Mouse (Mus musculus) cerebellum, adult 8-10 months (tissue): Measurements from ENCODE around the gene Dtd1.
A peak's percentile ranks its signal among the peaks of the same experiment; 100 is the strongest.

Source experiments
- DNase-seq: peaks from one replicate; pipeline ENCODE4 v3.0.0; 2022

Gene Dtd1

DNA sequence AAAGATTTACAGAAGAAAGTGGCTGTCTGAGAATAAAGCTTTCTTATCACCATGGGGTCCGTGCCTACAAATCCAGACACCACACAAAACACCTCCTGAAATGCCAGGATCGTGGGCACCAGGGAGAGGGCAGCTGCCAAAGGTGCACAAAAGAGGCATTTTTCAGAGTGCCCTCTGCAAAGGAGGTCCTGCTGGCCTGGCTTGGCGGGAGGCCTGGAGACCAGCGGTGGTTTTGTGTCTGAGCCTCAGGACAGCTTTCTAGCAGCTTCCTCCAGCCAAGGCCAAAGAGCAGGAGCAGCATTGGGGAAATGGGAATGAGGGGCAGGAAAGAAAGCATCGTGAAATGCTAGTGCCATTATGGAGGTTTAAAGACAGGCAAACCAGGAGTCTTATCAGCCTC lies 118.6 kb downstream of the Dtd1 start:
- no peak for DNase-seq

DNA sequence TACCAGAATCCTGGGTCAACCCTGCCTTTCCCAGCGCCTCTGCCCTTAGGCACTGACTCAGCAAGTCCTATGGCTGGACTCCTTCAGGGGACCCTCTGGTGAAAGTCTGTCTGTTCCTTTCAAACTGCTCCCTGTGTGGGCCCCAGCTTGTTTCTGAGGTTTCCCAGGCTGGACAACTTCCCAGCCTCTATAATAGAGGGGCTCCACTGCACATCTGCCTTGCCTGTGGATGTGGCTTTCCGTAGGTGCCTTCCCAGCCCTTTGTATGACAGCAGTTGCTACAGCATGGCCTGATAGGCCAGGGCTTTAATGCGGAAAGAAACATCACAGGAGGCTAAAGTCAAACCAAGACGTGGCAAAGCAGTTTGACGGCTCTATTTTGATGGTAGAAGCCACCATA lies 119.6 kb downstream of the Dtd1 start:
- DNase-seq: no peak

DNA sequence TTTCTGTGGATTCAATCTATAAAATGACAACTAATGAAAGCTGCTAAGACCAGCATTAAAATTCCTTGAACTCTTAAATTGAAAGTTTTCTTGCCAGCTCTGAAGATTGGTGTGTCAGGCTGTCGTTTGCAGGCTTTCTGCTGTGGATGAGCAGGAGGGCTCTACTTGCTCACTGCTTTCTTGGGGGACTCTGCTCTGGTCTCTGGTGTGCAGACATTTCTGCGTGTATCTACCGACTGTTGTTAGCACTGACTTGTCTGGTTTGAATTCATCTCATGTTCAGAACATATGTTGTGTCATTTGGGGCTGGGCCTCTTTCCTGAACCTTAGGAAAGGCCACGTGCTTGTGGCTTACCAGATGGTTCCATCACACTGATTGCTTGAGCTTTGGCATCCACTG lies 120.0 kb downstream of the Dtd1 start:
- no peak for DNase-seq

DNA sequence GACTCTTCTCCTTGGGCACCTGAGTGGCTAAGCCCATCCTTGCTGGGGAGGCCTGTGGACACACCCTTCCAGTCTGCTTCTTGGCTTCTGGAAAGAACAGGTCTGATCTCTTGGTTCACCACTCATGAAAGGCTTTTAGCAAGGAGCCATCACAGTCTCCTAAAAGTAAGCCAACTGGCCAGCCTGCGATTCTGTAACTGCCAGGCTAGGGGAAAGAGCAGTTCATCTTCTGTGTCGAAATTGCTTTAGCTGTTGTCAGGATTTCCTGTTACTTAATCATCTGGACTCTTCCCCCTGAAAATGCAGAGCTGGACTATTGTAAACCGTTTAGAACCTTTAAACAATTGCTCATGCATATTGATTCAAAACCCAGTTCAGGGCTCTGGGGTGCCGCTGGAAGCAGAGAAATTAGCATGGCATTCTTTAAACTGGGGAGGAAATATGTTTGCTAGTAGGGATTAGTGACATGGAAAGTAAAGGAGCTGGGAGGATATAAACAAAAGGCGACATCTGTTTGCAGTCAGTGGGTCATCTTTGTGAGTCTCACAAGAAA lies 120.8 kb downstream of the Dtd1 start:
- DNase-seq: no peak

DNA sequence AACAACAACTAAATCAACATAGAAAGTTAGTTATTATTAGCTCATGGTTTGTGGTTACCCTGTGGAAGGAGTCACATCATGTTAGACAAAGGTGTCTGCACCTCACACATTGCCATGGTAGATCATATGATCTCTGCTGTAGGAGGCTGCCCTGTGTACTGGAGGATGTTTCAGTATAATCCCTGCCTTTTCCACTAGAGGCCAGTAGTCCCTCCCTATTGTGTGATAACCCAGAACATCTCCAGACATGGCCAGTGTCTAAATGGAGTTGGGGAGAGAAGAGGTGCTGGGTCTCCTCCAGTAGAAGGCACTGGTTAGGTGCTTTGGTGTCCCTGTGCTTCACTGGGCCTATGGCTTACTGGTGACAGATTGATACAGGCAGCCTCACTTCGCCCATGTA lies 125.0 kb downstream of the Dtd1 start:
- DNase-seq: no peak

DNA sequence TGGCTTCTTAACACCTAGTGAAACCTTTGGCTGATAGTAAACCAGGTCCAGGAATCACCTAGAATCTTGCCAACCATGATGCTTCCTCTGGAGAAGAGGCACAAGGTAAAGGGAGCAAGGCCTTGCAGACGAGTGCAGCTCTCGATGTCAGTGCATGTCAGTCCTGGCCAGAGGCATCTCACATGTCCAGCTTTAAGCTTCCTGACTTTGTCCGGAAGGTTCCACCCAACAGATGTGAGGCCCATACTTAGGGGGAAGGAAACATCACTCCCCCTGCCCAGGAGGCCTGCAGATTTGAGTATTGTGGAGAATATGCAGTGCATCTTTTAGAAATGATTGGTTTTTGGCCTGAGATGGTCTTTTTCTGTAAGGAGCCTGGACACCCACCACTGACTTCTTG lies 127.4 kb downstream of the Dtd1 start:
- no peak for DNase-seq

DNA sequence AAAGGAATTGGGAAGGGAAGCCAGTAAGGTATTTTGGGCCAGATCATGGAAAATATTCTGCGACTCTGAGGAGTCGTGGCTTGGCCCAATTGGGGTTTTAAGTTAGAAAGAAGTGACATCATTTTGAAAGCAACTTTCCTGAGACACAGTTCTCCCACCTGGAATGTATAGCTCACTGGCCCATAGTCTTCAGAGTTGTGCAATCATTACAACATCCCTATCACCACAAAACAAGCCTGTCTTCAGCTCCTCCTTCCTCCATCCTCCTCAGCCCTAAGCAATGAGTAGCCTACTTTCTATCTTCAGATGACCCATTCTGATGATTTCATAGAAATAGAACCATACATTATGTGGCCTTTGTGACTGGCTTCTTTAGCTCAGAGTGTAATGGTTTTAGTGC lies 130.1 kb downstream of the Dtd1 start:
- DNase-seq: no peak

DNA sequence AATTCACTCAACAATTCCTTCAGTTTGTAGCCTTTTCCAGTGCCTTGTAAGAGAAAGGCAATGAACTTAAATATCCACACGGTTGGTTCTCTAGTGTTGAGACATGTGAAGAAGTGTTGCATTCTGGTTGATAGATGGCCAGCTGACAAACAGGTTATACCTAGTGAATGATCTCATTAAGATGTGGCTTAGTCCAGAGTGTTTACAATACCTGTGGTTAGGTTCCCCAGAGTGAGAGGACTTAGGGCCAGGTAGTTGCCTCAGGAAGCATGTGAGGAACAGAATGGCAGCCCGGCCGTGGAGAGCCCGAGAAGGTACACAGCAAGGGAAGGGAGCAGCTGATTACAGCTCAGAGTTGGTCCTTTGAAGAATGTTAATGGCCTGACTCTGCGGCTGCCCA lies 138.5 kb downstream of the Dtd1 start:
- no peak for DNase-seq

DNA sequence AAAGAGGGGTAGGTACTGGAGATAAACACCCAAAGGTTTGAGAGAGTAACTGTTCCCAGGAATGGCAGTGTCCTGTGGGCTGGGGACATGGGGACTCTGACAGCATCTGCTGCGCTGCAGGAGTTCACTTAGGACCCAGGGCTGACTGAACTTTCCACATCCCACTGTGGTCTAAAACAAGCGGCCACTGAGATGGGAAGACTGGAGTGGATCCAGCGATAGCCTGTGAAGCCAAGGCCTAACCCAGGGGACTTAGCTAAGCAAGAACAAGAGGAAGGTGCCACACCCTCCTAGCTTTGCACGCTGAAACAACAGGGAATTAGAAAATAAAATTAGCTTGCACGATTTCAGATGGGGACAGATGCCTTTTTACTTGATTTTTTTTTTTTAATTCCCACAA lies 138.9 kb downstream of the Dtd1 start:
- no peak for DNase-seq

DNA sequence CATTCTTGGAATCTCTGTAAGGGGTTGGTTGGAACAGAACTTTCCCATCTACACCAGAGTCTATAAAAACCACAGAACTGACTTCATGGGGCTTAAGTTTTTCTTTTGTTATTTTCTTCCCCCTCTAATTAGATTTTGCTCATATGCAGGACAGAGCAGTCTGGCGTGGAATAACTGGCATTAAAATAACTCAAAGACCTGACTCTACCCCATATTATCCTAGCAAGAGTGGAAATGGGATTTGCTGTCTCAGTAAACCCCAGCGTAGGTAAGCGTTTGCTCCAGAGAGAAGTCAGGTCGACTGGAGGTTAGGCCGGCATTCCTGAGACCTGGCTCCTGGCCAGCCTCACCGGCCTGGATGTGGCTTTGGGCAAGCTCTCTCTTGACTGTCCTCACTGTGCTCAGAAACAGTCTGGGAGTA lies 140.9 kb downstream of the Dtd1 start:
- peak; percentile 32 for DNase-seq

DNA sequence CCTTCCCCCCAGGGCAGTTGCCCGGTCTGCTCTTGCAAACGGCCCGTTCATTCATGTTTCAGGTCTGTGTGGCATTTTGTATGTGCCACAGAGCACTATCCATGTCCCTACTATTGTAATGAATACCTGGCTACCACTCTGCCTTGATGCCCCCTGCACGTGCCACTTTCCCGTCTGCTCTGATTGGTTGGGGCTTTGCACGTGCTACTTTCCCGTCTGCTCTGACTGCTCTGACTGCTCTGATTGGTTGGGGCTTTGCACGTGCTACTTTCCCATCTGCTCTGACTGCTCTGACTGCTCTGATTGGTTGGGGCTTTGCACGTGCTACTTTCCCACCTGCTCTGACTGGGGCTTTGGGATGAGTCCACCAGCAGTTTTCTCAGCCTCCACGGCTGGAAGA lies 142.3 kb downstream of the Dtd1 start:
- no peak for DNase-seq

DNA sequence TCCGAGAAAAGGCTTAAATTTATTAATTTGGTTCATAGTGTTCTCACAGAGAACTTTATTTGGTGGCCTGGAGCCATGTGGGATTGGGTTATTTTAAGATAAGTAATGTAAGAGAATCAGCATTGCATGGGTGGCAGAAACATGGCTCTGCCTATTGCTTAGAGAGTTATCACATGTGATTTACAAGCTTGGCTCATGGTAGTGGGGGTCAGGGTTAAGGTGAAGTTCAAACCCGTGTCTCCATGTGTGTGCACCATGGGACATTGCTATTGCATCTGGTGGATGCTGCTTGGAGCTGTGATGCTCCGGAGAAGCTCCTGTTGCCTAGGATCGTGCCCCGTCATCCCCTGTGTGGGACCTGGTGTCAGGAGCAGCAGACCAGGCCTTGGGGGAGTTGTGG lies 143.6 kb downstream of the Dtd1 start:
- no peak for DNase-seq

DNA sequence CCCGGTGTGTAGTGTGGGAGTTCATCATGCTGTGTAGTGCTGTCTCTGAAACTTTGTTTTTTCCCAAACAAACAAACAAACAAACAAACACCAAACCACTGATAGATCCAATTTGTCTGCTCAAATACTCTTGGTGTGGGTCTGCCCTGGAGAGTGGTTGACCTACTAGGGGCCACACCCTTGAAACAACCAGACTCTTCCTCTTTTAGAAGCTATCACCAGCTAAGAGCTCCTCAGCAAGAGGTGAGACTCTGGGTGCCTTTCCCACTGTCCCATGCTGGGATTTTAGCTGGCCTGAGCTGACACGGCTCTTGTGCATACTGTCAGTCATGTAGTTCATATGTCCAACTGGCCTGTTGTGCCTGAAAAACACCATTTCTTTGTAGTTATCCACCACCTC lies 145.6 kb downstream of the Dtd1 start:
- DNase-seq: no peak

DNA sequence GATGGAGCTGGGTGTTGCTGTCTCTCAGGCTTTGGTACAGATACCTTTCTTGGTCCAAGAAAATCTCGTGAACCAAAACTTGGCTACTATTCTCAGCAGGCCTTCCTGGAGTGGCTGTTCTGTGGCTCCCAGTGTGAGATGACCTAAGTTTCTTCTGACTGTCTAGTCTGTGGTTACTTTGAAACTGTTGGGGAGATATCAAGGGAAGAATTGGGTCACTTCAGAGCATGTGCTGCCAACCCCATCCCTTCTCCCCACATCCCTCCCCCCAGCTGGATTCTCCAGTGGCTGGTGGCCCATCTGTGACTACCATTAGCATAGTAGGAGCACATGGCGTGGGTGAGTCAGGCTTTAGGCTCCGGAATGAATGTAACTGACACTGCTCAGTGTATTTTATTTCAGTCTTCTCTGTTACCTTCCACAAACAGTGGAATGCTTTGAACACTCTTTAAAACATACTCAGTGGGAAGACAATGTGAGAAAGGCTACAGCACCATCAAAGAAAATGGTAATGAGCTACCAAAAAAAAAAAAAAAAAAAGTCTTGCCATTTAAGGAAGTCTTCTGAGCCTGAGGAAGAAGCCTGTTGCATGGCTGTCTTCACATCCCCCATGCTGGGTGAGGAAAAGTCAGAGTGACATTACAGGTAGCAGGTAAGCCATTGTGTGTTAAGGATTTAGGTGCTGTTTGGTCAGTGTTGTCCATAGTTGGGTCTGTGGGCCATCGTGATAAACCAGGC lies 146.5 kb downstream of the Dtd1 start:
- DNase-seq: no peak

DNA sequence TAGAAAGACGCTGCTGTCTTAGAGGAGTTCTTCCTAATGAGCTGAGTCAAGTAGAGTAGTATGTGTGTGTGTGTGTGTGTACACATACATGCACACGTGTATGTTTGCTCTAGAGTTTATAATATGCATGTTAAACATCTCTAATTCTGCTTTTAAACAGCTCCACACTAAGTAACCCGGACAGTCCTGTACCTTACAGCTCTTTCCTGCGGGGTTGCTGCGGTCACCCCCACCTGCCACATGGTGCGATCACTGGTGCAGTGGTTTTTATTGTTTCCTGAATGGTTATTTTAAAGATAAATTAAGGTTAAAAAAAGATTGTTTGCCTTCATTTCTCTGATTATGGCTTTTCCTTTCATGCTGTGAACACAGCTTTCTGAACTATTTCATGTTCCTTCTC lies 153.9 kb downstream of the Dtd1 start:
- no peak for DNase-seq

DNA sequence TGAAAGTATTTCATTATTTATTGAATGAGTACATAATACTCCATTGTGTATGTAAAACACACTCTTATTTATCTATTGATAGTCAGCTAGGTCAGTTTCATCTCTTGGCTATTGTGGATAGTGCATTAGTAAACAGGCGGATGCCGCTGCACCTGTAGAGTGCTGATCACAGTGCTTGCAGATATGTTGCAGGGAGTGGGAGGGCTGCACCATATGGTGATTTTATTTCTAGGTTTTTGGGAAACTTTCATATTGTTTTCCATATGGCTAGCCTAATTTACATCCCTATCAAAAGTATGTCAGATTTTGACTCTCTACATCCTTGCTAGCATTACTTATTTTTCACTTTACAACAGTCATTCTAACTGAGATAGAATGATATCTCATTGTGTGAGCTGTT lies 155.3 kb downstream of the Dtd1 start:
- no peak for DNase-seq

DNA sequence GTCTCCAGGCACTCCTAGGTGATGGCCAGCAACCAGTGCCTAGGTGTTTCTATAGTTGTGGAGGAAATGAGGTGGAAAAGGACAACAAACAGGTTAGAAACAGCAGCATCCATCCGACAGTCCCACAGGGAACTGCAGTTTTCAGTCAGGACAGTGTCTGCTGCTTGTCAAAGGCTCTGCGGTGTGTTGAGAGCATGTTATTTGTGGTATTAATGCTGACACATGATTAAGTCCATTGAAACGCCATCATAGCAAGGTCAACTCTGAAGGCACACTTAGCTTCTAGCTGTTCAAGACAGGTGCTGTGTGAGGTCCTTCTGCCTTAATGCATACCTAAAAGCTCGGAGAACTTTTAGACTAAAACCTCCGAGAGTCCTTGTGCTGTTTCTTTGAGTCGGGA lies 161.0 kb downstream of the Dtd1 start:
- DNase-seq: no peak

DNA sequence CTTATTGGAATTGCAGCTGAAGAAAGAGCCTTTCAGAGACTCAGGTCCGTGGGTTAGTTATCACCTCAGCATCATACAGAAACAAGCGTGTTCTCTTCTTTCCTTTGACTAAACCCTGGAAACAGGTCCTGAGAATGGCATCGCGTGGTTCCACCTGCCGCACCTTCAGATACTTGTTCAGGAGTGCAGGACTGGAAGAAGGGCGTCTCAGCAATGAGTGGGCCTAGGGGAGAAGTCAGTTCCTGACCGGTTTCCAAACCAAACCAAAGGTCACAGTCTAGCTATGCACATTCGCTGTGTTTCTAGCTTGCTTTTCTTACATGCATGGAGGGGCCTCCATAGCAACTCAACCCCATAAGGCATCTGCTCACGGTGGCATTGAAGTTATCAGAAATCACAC lies 164.0 kb downstream of the Dtd1 start:
- no peak for DNase-seq

DNA sequence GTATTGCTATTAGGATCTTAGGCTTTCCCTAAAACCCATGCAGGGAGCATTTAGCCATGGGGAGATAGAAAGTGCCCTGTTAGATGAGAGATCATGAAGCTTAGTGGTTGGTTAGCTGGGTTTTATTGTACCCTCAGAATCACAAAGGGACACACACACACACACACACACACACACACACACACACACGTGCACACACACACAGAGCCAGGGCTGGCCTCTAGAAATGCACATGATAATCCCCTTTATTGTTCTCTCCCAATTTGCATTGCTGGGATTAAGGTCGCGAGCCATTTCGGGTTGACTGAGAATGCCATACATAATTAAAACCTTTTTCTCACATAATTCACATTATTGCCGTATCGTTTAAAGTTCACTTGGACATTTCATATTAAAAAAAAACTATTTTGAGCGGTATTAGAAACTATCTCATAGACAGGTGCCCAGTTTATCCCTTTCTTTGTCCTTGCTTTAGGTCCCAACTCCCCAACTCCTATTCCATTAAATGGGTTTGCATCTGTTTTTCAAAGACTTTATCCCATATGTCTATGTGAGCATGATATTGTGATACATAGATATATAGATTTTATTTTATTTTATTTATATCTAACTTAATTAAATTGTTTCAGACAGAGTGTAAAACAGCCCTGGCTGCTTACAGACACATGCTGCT lies 164.6 kb downstream of the Dtd1 start:
- no peak for DNase-seq

DNA sequence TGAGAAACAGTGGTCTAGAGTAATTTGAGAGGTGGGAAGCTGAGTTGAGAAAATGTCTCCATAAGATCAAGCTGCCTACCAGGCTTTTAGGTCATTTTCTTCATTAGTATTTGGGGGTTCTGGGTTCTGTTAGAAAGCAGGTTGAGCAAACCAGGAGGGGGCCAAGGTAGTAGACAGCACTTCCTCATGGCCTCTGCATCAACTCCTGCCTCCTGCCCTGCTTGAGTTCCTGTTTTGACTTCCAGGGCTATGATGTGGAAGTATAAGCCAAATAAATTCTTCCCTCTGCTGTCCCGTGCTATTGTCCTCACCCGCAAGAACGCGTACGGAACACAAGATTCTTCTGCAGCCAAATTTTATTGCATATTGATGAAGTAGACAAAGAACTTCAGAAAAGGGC lies 165.5 kb downstream of the Dtd1 start:
- no peak for DNase-seq

DNA sequence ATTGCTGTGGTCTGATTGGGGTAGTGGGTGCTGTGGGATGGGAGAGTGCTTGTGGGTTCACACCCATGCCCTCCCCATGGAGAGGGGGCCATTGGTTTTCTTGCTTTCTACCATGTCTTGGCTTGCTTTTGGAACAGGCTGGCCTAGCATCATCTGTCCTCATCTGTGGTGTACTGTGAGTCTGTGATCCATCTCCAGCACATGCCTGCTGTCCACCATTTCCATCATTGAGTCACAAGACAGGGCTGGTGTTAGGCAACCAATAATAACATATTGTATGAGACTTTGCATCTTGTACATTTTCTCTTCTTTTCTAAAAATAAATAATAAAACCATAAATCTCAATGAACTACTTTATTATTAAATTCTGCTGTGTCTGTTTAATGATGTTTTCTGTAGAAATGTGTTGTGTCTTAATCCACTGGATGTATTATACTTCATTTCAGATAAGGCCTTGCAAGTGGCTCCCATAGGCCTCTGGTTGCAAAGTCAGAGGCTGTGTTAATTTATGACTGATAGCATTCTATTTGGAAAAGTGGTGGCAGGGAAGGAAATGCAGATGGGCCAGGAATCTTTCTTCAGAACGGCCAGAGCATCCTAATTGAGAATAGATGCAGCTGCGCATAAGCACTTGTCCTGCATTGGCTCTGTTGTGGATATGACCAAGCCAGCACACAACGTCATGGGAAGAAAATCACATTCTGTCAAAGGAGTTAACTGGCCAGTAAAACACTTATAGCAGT lies 168.8 kb downstream of the Dtd1 start:
- no peak for DNase-seq

DNA sequence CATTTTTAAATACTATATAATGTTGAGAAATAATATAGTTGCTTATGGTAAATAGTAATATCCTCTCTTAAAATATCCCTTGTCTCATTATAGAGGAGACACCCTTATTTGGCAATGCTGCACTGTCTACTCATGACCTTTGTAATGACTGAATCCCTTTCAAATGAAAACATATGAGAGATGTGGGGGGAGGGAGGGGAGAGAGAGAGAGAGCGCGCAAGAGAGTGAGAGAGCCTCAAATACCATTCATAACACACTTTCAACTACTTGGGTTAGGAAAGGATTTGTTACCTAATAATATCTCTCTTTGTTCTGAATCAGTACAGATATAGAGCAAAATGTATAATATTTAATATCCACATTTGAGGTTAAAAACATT lies 169.4 kb downstream of the Dtd1 start:
- no peak for DNase-seq

DNA sequence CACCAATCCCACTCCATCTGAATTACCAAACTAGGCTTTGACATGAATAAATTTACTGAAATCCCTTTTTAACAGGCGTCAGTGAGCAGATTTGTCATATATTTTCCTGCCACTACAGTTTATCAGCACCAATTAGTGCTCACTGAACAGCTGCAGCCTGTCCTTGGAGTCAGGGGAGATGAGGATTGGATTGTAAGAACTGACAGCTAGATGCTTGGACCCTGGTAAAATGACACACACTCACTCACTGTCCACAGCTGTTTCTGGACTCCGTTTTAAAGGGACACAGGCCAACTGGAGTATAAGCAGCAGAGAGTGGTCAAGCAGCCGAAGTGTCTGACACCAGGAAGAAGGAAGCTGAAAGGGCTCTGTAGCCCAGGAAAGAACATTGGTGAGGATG lies 169.9 kb downstream of the Dtd1 start:
- DNase-seq: no peak

DNA sequence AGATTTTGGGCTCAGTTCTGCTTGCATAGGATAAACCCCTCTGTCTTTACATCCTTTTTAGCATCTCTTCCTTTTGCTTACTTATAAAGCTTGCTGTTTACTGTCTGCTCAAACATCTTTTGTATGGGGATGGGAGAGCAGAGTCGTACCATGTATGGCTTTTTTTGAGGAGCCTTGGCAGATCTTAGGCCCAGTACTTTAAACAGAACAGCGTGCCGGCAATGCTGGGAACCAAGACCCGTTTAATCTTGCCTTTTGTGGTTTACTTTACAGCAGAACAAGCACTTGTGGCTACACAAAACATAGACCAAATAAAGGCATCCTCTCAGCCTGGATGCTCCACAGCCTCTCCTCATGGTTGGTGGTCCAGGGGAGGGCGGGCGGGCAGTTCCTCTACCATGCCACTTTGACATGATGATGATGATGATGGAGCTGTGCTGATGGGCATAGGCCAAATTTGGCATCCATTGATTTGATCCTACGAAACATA lies 170.8 kb downstream of the Dtd1 start:
- no peak for DNase-seq
